Mouse (Mus musculus) right cerebral cortex, adult 18-20 months (tissue): ENCODE data around the gene Mif4gd.

ENCODE experiments used
- DNase-seq: peaks from one replicate; pipeline ENCODE4 v3.0.0; 2022; ENCODE audit warnings: mixed read lengths

The Mif4gd gene

DNA sequence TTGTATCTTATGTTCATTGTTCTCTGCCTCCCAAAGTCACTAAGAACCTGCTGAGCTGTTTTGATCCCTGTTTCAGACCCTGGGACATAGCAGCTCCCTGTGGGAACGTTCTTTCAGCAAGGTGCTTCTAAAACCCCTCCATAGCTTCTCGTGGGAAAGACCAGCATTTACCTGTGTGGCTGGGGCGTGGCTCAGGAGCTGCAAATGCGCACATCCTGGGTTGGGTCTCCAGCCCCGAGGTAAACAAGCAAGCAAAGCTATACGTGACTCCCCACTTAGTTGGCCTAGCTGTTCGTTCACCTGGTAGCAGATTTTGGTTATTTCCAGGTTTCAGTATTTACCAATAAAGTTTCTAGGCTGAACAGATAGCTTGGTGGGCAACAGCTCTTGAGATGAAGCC is 19.5 kb upstream of the Mif4gd start:
- DNase-seq: no peak

DNA sequence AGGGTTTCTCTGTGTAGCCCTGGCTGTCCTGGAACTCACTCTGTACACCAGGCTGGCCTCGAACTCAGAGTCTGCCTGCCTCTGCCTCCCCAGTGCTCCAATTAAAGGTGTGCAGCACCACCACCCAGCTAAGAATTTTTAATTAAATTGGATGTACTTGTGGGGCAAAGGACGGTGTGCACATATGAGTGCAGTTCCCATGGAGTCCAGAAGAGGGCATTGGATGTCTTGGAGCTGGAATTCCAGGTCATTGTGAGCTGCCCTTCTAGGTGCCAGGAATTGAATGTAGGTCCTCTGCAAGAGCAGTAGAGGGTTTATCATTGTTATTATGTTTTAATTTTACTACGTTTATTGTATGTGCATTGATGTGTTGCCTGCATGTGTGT is 18.7 kb upstream of the Mif4gd start:
- DNase-seq: no peak

- DNase-seq: no peak
Observed at GRCm38 (mm10) chr11:115630532-115631504, 18.0 kb upstream of the Mif4gd start.

GRCm38 (mm10) chr11:115629734-115630531 is 17.2 kb upstream of the Mif4gd start:
- DNase-seq: no peak

- DNase-seq: no peak
Observed at GRCm38 (mm10) chr11:115628465-115629101, 15.8 kb upstream of the Mif4gd start.

GRCm38 (mm10) chr11:115627705-115628464 is 15.1 kb upstream of the Mif4gd start, which contains the start of gene Slc25a19:
Gene Slc25a19, minus strand, starts transcription at chr11:115628295.
- peak; percentile 100 for DNase-seq

GRCm38 (mm10) chr11:115626824-115627616 is 14.3 kb upstream of the Mif4gd start:
- DNase-seq: no peak

GRCm38 (mm10) chr11:115625877-115626276 is 13.1 kb upstream of the Mif4gd start:
- no peak for DNase-seq

DNA sequence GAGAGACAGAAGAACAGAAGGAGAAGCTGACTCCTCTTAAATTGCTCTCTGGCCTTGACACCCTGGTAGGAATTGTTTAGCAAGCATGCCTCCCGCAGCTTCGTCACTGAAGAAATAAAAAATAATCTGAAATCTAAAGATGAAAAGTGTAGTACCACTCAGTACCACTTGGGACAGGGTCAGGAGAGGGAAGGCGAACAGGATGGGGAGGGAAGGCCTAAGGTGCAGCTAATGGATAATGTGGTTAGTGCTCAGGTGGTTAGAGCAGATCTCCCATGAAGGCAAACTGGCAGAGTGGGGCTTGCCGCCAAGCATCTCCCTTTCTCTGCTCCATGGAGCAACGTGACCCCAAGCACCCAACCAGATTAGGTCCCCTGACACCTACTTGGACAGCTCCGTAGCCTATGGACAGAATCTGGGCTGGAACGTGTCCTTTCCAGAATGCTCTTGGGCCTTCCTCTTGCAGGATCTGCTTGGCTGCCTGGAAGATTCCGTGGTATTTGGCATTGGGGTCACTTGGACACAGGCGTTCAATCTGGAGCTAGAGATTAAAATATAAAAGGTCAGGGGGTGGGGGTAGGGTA is 10.8 kb upstream of the Mif4gd start:
- no peak for DNase-seq

DNA sequence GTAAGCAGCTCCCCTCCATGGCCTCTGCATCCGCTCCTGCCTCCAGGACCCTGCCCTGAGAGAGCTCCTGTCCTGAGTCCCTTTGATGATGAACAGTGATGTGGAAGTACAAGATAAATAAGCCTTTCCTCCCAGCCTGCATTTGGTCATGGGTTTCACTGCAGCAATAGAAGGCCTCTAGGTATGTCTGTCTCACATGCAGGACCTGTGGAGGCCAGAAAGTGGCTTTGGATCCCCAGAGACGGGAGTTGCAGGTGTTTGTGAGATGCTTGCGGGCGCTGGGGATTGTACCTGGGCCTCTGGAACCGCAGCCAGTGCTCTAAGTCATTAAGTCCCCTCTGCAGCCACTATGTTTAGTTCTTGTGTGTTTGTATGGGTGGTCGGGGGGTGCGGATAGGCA is 7.2 kb upstream of the Mif4gd start:
- no peak for DNase-seq

- DNase-seq: no peak
Observed at GRCm38 (mm10) chr11:115618732-115619516, 6.2 kb upstream of the Mif4gd start.

GRCm38 (mm10) chr11:115618001-115618400 is 5.2 kb upstream of the Mif4gd start:
- DNase-seq: no peak

DNA sequence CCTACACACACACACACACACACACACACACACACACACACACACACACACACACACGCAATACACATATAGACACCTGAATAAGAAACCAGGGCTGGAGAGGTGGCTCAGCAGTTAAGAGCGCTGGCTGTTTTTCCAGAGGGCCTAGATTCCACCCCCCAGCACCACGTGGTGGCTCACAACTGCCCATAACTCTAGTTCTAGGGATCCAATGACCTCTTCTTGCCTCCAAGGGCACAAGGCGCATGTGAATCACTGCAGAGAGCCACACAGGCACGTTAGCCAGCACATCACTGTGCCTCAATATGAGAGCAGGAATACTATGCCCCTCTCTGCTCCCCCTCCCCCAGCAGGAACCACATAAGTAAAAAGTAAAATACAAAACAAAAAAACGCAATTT is 4.1 kb upstream of the Mif4gd start:
- DNase-seq: no peak

DNA sequence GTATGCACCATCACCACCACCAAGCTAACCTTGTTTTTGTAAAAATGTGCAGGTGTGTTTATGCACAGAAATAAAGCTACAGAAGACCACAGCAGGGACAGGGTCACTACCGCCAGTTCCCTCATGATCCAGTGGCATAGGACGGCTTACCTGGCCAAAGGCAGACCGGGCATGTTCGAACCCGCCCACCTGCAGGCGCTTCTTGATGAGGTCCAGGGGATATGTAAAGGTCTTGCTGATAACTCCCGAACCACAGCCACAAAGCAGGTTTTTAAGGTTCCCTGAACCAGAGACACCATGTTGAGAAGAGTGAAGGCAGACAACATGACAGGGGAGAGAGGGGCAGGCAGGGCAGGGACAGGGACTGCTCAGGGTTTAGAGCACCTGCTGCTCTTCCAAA is 3.6 kb upstream of the Mif4gd start:
- DNase-seq: no peak

DNA sequence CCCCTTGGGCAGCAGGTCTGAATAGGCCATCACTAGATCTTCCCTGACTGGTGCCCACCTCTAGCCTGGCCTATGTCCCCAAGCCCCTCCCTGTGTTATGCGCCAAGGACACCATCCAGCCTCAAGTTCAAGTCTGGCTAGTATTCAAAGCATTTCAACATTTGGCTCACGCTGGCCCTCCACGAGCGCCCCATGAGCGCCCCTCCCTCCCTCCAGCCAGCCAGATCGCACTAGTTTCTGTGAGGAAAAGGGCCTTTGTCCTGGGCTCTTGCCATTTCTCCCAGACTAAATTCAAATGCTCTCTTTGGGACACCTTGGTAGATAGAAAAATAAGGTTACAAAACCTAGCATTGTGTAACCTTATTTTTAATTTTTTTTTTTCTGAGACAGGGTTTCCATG is 3.1 kb upstream of the Mif4gd start:
- DNase-seq: no peak

DNA sequence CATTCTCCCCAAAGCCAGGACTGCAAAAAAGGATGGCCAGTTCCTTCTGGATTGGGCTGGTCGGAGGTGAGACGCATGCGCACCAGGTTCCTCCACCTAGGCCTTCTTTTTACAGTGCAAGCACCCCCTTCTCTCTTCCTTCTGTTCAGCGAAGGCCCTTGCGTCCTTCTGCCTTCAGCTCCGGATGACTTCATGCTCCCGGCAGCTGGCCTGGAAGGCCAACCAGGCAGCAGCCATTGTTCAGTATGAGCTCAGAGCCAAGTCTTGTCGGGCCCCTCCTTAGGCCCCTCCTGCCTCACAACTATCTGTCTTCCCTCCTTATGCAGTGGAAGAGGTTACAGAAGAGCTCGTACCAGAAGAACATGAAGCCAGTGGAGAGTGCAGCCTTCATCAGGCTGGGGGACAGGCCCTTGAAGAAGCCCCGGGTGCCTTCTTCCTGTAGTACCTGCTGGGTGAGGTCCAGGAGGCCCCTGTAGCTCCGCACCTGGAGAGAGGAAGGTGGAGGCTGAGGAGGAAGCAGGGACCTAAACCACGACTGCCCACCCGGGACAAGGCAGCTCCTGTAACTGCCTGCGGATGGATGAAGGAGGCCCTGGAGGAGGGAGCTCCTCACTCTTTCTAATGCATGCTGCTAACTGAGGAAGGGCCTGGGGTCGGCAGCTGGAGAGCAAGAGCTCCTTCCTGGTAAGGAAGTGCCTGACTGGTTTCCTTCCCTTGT is 2.5 kb upstream of the Mif4gd start:
- DNase-seq: no peak

DNA sequence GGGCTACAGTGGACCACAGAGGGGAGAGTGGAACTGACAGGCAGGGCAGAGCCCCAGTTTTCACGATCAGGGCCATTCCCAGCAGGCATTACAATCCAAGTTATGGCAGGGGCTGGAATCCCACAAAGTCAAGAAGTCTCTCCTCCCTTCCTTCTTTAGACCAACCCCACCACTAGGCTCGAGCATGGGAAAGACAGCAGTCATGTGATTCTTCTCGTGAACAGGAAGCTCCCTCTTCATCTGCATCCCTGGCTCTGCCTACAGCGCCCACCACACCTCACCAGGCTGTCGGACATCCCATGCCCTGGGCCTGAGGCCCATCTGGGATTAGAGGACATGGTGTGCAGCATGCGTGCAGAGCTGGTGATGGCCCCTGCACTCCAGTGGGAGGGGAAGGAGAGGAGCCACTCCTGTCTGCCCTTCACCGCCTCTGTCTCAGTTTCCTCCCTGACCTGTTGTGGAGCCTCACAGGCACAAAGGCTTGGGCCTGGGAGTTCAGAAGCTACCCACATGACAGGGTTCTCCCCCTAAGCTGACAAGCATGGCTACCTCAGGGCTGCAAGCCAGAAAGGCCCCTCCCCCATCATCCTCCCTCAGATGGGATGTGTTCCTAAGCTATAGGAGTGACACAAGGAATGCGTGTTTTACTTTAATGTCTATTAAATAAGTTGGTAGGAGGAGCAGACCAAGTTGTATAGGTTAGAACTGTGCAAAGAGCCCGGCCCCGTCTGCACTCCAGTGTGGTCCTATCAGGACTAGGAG is 1.8 kb upstream of the Mif4gd start:
- DNase-seq: no peak

- DNase-seq: no peak
Observed at GRCm38 (mm10) chr11:115613138-115613945, 573 bp upstream of the Mif4gd start.
